Mouse (Mus musculus) cerebellum, adult 2 months (tissue): ENCODE measurements around the gene Afdn. TPM values are rescaled to one million over a fixed set of nuclear protein-coding genes. Genes with fewer than 3 reads are reported as not detected.
A peak's percentile ranks its signal among the peaks of the same experiment; 100 is the strongest.
"Not testable (repeated sequence)": the region's sequence is repeated elsewhere in the genome, so short reads cannot be mapped to it uniquely, and the experiment has no call there.

Experiments
- DNase-seq, 2 experiments: peaks; one replicate each; pipeline ENCODE4 v3.0.0; 2021
- H3K27ac ChIP-seq: fragments of 200-500 bp; 2 replicates; pipeline ENCODE4 v1.5.1; 2012; ENCODE audit warnings: low read length, control low read depth, inconsistent platforms; ENCODE audit not compliant: insufficient read depth
- H3K27me3 ChIP-seq: fragments of 200-500 bp; 2 replicates; pipeline ENCODE4 v1.6.1; 2012; ENCODE audit warnings: inconsistent platforms, mild to moderate bottlenecking, low read length, moderate library complexity; ENCODE audit not compliant: control insufficient read depth, insufficient read depth
- H3K4me1 ChIP-seq: fragments of 200-500 bp; 2 replicates; pipeline ENCODE4 v1.6.1; 2011; ENCODE audit warnings: low read length; ENCODE audit not compliant: control insufficient read depth, insufficient read depth
- H3K4me3 ChIP-seq: fragments of 200-500 bp; replicated peaks from 2 replicates; pipeline ENCODE3; 2011; ENCODE audit warnings: mild to moderate bottlenecking, low read depth, low read length, control low read depth; ENCODE audit not compliant: insufficient read depth
- CTCF ChIP-seq: fragments of 200-500 bp; IDR thresholded peaks from 2 replicates; pipeline ENCODE4 v1.5.1; 2011; ENCODE audit warnings: low read depth, mild to moderate bottlenecking, control low read depth, low read length, moderate library complexity, borderline replicate concordance; ENCODE audit not compliant: insufficient read depth
- POLR2A ChIP-seq: fragments of 200-500 bp; IDR thresholded peaks from 2 replicates; pipeline ENCODE4 v1.6.1; 2011; ENCODE audit warnings: low read length, control low read depth, borderline replicate concordance; ENCODE audit not compliant: insufficient read depth
- WGBS: fragments of 180-500 bp; shearing (Covaris S2); methylation state at CpG from one replicate; pipeline ENCODE4 v1.1.7; 2018; 5-methylcytosine and 5-hydroxymethylcytosine counted together
- polyA plus RNA-seq: library from polyadenylated mRNA; depleted of rRNA; stranded (reverse); fragments of >200 nt; gene quantifications from 2 replicates; pipeline ENCODE4 v1.2.3, GENCODE M21; 2012

Gene Afdn
- polyA plus RNA-seq, 1 experiment = 85.5 TPM

DNA sequence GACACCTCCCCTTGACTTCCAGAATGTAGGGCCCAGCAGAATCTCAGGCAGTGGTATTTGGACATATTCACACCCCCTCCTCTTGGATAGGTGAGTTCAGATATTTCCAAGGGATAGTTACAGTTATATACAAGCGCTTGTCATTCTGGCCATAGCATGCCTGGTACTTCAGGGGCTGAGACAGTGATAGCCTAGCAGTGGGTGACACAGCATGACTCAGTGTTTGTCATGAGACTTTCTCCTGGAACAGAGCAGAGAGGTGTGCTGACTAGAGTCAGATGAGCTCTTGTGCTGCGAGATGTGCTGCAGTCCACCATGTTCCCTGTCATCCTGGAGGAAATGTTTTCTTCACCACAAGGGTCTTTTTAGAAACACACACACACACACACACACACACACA, 164.2 kb downstream of the Afdn start:
- no peak for DNase-seq
- TF ChIP-seq CTCF (no peak), POLR2A (no peak)
- 99% methylated on average over 2 of the region's 2 CpGs for WGBS
- Histone ChIP-seq H3K4me1 (no peaks in the 10 kb centered on the region), H3K27ac (no peak overlapping the region), H3K4me3 (no peak overlapping the region), H3K27me3 (no peaks in the 10 kb centered on the region; the same call in 1 of the 2 replicates)

DNA sequence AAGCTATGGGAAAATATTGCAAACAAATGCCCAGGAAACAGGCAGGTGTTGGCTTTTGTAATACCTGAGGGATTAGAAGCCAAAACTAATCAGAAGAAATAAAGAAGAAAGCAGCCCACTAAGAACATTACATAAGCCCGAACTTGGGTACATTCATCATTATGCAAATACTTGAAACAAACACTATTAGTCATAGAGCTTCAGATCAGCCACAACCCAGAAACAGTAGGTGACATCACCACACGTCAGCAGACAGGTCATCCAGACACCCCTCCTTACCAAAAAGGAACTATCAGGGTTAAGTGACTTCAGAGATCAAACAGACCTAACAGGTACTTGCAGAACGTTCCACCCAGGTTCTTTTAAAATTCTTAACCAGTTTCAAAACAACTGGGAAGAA, 165.6 kb downstream of the Afdn start:
- Histone ChIP-seq H3K27ac (no peak overlapping the region), H3K27me3 (no peaks in the 10 kb centered on the region; the same call in 1 of the 2 replicates), H3K4me1 (no peaks in the 10 kb centered on the region), H3K4me3 (no peak overlapping the region)
- DNase-seq = no peak
- no peak for TF ChIP-seq CTCF
- TF ChIP-seq POLR2A = no peak
- 82% methylated on average over 3 of the region's 3 CpGs for WGBS

DNA sequence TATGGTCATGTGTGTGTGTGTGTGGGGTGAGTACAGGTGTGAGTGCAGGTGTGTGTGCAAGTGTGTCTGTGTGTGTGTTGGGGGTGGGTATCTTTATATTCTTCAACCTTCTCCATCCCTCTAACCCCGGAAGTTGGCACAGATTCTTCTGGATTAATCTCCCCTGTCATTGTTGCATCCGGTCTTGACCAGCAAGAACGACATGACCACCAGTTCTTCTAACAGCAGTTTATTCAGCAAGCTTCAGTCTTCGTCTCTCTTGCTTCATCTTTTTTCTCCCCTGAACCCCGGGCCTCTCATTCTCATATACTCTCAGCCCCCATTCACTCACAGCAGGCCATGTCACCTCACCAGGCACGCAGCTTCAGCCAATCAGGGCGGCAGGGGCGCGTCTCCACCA, 170.1 kb downstream of the Afdn start:
- 84% methylated on average over 9 of the region's 9 CpGs for WGBS
- Histone ChIP-seq H3K4me1 (no peaks in the 10 kb centered on the region), H3K27ac (no peak overlapping the region), H3K4me3 (no peak overlapping the region), H3K27me3 (no peaks in the 10 kb centered on the region; the same call in 1 of the 2 replicates)
- TF ChIP-seq CTCF (no peak), POLR2A (no peak)
- DNase-seq = no peak

DNA sequence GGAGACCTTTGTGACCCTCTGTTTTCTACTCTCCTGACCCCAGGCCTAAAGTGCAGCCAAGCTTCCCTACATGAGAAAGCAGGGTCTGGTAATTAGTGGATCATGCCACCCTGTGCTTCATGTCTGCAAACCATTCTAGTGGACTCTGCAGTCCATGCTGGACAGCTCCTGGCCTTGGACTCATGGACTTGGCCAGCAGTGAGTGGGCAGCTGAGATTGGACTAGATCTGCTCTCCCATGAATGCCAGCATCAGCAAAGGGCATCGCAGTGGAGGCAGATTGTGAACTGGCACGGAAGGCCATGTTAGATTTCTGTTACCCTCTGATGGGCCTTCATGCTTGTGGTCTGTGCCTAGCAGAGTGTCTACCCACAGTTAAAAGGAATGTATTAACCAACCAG, 175.0 kb downstream of the Afdn start:
- WGBS = 27% methylated on average over 2 of the region's 2 CpGs
- not testable (repeated sequence) for H3K27me3 ChIP-seq, H3K4me3 ChIP-seq, H3K4me1 ChIP-seq, DNase-seq, H3K27ac ChIP-seq

DNA sequence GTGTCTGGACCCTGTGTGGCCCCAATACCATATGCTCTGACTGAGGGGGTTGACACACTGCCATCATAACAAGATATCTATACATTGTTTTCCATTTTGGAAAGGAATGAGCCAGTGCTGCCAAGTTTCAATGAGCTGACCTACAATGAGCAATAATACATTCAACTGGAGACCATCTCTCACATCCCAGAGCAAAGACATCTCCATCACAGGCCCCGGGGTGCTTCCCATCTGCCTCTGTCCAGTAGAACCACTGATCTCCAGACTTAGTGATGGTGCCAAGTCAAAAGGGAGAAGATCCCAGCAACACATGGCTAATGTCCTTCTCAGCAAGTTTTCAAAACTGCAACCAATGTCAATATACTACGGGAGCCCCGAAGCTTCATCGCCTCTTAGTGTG, 177.4 kb downstream of the Afdn start:
- H3K27me3 ChIP-seq = no peaks in the 10 kb centered on the region
- H3K4me1 ChIP-seq = 0 out of 2 replicates have a peak, but pooled peaks cover 3% of the 10 kb centered on the region
- 86% methylated on average over 4 of the region's 4 CpGs for whole genome bisulfite sequencing
- DNase-seq = no peak
- H3K27ac ChIP-seq = no peak overlapping the region
- TF ChIP-seq CTCF (no peak), POLR2A (no peak)
- no peak overlapping the region for H3K4me3 ChIP-seq

DNA sequence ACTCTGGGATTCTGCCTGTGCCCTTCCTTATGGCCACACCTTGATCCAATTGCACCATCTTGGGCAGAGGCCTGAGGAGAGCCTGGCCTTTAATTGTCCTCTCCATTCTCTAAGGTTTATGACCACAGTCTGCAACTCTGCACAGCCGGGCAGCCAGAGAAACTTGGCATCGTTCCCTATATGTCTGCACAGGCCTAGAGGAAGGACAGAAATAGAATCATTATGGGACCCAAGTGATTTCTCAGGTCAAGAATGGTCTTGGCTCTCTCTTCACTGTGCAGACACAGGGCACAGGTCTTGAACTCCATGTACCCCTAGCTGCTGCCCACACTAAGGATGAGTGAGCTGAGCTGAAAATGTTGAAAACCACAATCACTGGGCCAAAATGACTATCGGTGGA, 178.3 kb downstream of the Afdn start:
- no peak for TF ChIP-seq POLR2A
- no peaks in the 10 kb centered on the region for H3K27me3 ChIP-seq
- no peak overlapping the region for H3K27ac ChIP-seq
- WGBS = 51% methylated on average over 3 of the region's 3 CpGs
- DNase-seq = peak in 1 of 2 experiments; percentile 10
- no peak overlapping the region for H3K4me3 ChIP-seq
- 0 out of 2 replicates have a peak, but pooled peaks cover 3% of the 10 kb centered on the region for H3K4me1 ChIP-seq

DNA sequence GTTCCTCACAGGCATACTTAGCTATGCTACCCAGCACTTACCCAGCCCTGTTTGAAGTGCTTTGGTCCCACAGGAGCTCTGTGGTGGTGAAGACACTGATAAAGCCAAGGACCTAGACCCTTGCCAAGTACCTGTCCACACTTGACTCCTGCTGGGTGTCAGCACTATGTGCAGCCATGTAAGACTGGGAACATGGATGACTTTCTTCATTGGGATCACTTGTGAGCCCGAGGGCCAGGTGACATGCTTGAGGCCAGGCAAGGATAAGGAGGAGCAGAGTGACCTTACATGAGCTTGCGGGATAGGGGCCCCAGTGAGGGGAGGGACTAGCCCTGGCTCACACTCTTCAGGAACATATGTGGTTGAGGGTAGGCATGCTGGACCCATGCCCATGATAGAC, 178.9 kb downstream of the Afdn start:
- H3K27ac ChIP-seq = not testable (repeated sequence)

DNA sequence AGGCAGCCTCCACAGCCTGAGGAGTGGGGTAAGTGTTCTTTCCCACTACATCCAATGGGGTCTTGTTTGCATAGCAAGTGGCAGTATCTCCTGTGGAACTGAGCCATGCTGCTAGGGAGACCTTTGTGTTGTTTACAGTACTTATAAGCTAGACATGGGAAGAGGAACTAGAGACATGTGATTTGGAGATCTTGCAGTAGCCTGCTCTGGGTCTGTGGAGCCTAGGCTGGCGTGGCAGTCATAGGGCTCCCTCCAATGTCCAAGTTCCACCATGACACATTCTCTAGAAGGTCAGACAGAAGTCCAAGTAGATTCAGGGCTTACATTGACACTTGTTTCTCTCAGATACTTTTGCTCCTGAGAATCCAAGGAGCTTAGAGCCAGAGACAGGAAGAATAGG, 180.1 kb downstream of the Afdn start:
- TF ChIP-seq CTCF (no peak), POLR2A (no peak)
- WGBS = 92% methylated on average over 1 of the region's 1 CpGs
- no peak for DNase-seq

More for the DNA sequence above, 178.9 kb downstream of the Afdn start:
- H3K4me1 ChIP-seq, H3K27me3 ChIP-seq, DNase-seq, H3K4me3 ChIP-seq: not testable (repeated sequence)
- WGBS = 87% methylated on average over 2 of the region's 2 CpGs

DNA sequence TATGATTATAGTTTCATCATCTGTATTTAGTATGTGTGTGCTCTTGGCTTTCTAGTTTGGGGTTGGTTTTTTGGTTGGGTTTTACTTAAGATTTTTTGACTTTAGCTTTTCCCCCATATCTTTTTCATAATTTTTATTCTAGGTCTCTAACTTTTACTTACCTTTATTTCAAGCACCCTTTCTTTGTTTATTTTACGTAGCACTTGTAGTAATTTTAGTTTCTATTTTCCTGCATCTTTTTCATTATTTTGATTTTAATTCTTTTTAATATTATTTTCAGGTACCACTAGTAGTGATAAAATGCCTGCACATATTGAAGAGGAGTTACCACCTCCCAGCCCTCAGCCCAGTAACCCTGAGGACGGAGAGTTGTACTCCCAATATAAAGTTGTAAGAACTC, 187.7 kb downstream of the Afdn start, which contains the start of gene Gm7168:
Gene Gm7168, plus strand, starts transcription at position 301 of the 400 bp plus-strand sequence.
- 64% methylated on average over 1 of the region's 2 CpGs for WGBS

More for the DNA sequence above, 180.1 kb downstream of the Afdn start:
- Histone ChIP-seq H3K27ac (no peak overlapping the region), H3K4me3 (no peak overlapping the region), H3K27me3 (no peaks in the 10 kb centered on the region), H3K4me1 (0 out of 2 replicates have a peak, but pooled peaks cover 3% of the 10 kb centered on the region)

DNA sequence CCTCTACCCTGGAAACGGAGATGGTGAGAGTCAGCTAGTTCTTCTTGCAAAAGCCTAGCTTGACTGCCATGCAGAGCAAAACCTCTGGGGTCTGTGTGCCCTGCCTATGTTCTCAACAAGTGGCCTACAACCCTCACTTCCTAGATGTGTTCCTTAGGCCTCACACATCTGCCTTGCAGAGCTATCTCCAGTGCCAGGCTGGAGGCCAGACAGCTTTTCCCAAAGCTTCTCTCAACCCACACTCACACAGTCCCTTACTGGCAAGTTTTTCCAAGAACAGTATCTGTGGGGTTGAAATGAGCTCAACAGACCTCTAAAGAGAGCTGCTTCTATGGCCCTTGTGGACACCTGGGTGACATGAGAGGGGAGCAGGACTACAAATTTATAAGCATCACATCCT, 191.2 kb downstream of the Afdn start:
- H3K27me3 ChIP-seq, DNase-seq, H3K27ac ChIP-seq, H3K4me3 ChIP-seq, H3K4me1 ChIP-seq: not testable (repeated sequence)
- WGBS = 90% methylated on average over 1 of the region's 1 CpGs

More for the DNA sequence above, 187.7 kb downstream of the Afdn start, which contains the start of gene Gm7168:
- H3K27me3 ChIP-seq, H3K27ac ChIP-seq, H3K4me3 ChIP-seq, DNase-seq, H3K4me1 ChIP-seq: not testable (repeated sequence)
